Mouse (Mus musculus) lung, postnatal 0 days (tissue): ENCODE measurements around the gene Robo1.

ENCODE experiments used
- CTCF ChIP-seq: IDR thresholded peaks from 2 replicates; pipeline ENCODE4 v1.5.1; 2016; ENCODE audit warnings: antibody characterized with exemption, mild to moderate bottlenecking
- EP300 ChIP-seq: IDR thresholded peaks from 2 replicates; pipeline ENCODE4 v1.6.1; 2016; ENCODE audit warnings: antibody characterized with exemption, mild to moderate bottlenecking, control low read depth

GRCm38 (mm10) chr16:72719063-72719462 lies 411.0 kb downstream of the Robo1 start:
- TF ChIP-seq CTCF = no peak
- no peak for TF ChIP-seq EP300
